Mouse (Mus musculus) kidney, embryonic 16.5 days (tissue): Measurements from ENCODE around the gene Gm7951. TPM values are rescaled to one million over a fixed set of nuclear protein-coding genes. Genes with fewer than 3 reads are reported as not detected.
"Not testable (repeated sequence)": the region's sequence is repeated elsewhere in the genome, so short reads cannot be mapped to it uniquely, and the experiment has no call there.

Source experiments
- ATAC-seq: fragments of 200-750 bp; cut with Nextera tagmentation; 2 replicates; pipeline ENCODE4 v1.8.0; 2017; ENCODE audit warnings: moderate TSS enrichment; ENCODE audit not compliant: low FRiP score, low TSS enrichment
- H3K27ac ChIP-seq: fragments of 300-500 bp; sonication (generic); 2 replicates; pipeline ENCODE4 v1.5.1; 2014; ENCODE audit warnings: low read length
- H3K27me3 ChIP-seq: fragments of 300-500 bp; sonication (generic); 2 replicates; pipeline ENCODE4 v1.6.1; 2014; ENCODE audit warnings: low read length, control low read depth, mixed read lengths; ENCODE audit not compliant: insufficient read depth
- H3K36me3 ChIP-seq: fragments of 300-500 bp; sonication (generic); 2 replicates; pipeline ENCODE4 v1.6.1; 2014; ENCODE audit warnings: low read length, control low read depth, mixed read lengths; ENCODE audit not compliant: insufficient read depth
- H3K4me1 ChIP-seq: fragments of 300-500 bp; sonication (generic); 2 replicates; pipeline ENCODE4 v1.6.1; 2014; ENCODE audit warnings: low read length, control low read depth, mixed read lengths; ENCODE audit not compliant: insufficient read depth
- H3K4me2 ChIP-seq: fragments of 300-500 bp; sonication (generic); replicated peaks from 2 replicates; pipeline ENCODE4 v1.6.1; 2014; ENCODE audit warnings: low read depth, low read length
- H3K4me3 ChIP-seq: fragments of 300-500 bp; sonication (generic); 2 replicates; pipeline ENCODE4 v1.5.1; 2014; ENCODE audit warnings: mild to moderate bottlenecking, low read length
- H3K9ac ChIP-seq: fragments of 300-500 bp; sonication (generic); replicated peaks from 2 replicates; pipeline ENCODE4 v1.6.1; 2014; ENCODE audit warnings: low read length
- H3K9me3 ChIP-seq: fragments of 300-500 bp; sonication (generic); 2 replicates; pipeline ENCODE4 v1.6.1; 2016; ENCODE audit warnings: low read length, control low read depth
- WGBS: fragments of 180-500 bp; shearing (Covaris S2); extraction: QIAGEN DNeasy Blood & Tissue Kit; methylation state at CpG from one replicate; pipeline ENCODE4 v1.1.7; 2014; 5-methylcytosine and 5-hydroxymethylcytosine counted together
- polyA plus RNA-seq: library from polyadenylated mRNA; unstranded; fragments of >200 nt; fragmentation: Nextera tagmentation; extraction: Ambion mirVana; gene quantifications from 2 replicates; pipeline ENCODE4 v1.2.1, GENCODE M21; 2015

Gene Gm7951
- not detected in 2 replicates for polyA plus RNA-seq

GRCm38 (mm10) chr14:42117269-42117668, at the start of gene Gm7951:
Gene Gm7951, minus strand, starts transcription at chr14:42117369.
- not testable (repeated sequence) for H3K9ac ChIP-seq, ATAC-seq, H3K9me3 ChIP-seq, H3K4me2 ChIP-seq, H3K4me1 ChIP-seq, H3K27ac ChIP-seq, H3K36me3 ChIP-seq, H3K4me3 ChIP-seq, H3K27me3 ChIP-seq
- no CpG with 5 or more reads among the region's 2 CpGs for WGBS

GRCm38 (mm10) chr14:42162522-42162921, 45.4 kb upstream of the Gm7951 start, which contains the start of gene Gm17027:
Gene Gm17027, minus strand, starts transcription at chr14:42162622.
- H3K9me3 ChIP-seq, H3K36me3 ChIP-seq, H3K4me2 ChIP-seq, H3K9ac ChIP-seq, H3K4me3 ChIP-seq, ATAC-seq, H3K27me3 ChIP-seq, H3K27ac ChIP-seq, H3K4me1 ChIP-seq: not testable (repeated sequence)
- WGBS: 93% methylated on average over 1 of the region's 2 CpGs

GRCm38 (mm10) chr14:42134571-42134970, 17.4 kb upstream of the Gm7951 start:
- H3K4me1 ChIP-seq, H3K9me3 ChIP-seq, H3K27ac ChIP-seq, H3K27me3 ChIP-seq, H3K4me3 ChIP-seq, ATAC-seq, H3K4me2 ChIP-seq, H3K9ac ChIP-seq, H3K36me3 ChIP-seq: not testable (repeated sequence)
- 91% methylated on average over 5 of the region's 8 CpGs for WGBS

DNA sequence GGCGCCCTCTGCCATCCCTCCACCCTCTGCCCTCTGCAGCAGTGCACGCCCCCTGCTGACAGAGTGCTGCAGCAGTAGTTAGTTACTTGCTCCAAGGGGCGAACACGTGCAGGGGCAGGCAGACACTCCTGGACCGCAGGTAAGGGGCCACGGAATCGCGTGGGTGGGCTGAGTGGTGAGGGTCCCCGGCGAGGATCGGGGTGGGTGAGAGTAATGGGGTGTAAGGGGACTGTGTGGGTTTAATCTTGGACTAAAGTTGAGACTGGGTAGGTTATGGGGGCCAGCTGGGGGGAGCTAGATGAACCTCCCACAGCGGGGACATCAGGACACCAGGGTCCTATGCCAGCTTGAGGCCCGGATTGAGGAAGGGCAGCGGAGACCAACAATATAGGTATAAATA, 16.6 kb upstream of the Gm7951 start:
- H3K36me3 ChIP-seq, H3K9ac ChIP-seq, H3K4me3 ChIP-seq, H3K4me2 ChIP-seq, H3K9me3 ChIP-seq, H3K27me3 ChIP-seq, H3K27ac ChIP-seq, H3K4me1 ChIP-seq, ATAC-seq: not testable (repeated sequence)
- WGBS: 52% methylated on average over 10 of the region's 14 CpGs

Other genes starting within 250 kb of the Gm7951 start
- not detected in 2 replicates for gene Gm7980, start 210.1 kb downstream of the Gm7951 start, polyA plus RNA-seq
- not detected in 2 replicates for gene 1700049E17Rik1, start 192.4 kb downstream of the Gm7951 start, polyA plus RNA-seq
- not detected in 2 replicates for gene 1700024B05Rik, start 173.4 kb downstream of the Gm7951 start, polyA plus RNA-seq
- gene Gm6401, start 149.4 kb downstream of the Gm7951 start, polyA plus RNA-seq: not detected in 2 replicates
- not detected in 2 replicates for gene Gm3543, start 134.0 kb downstream of the Gm7951 start, polyA plus RNA-seq
- gene Gm17027, start 45.3 kb upstream of the Gm7951 start, polyA plus RNA-seq: not detected in 2 replicates
- not detected in 2 replicates for gene Gm3573, start 73.4 kb upstream of the Gm7951 start, polyA plus RNA-seq
- gene Gm17026, start 142.7 kb upstream of the Gm7951 start, polyA plus RNA-seq: not detected in 2 replicates
- gene Gm9611, start 180.0 kb upstream of the Gm7951 start, polyA plus RNA-seq: not detected in 2 replicates
- gene Gm7995, start 192.8 kb upstream of the Gm7951 start, polyA plus RNA-seq: not detected in 2 replicates